Mouse (Mus musculus): ENCODE results near the gene Camkk2.
A peak's percentile ranks its signal among the peaks of the same experiment; 100 is the strongest.

Gene Camkk2

DNA sequence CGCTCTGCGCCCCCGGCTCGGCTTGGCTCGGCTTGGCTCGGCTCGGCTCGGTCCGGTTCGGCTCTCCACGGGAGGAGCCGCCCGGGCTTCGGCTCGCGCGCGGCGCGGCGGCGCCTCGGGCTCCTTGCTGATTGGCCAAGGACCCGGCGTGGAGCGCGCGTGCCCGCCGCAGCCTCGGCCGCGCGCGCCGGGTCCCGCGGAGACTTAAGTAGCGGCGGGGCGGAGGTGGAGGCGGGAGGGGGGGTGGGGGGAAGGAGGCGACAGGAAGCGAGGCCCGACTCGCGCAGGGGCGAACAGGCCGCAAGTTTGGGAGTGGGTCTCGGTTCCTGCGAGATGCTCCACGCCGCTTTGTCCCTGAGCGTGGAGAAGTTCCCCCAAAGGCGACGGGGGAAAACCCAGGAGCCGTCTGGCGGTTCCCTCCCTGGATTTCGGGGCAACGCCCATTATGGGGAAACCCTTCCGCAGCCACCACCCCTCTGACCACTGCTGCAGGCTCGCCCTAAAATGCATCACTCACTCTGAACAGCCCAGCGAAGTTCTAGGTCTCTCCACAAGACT is at the start of gene Camkk2:
TSS of gene Camkk2 (minus strand) at position 133 of the 558 bp plus-strand sequence.
- peak; percentile 80 for DNase-seq (ENCODE audit: low spot score)

DNA sequence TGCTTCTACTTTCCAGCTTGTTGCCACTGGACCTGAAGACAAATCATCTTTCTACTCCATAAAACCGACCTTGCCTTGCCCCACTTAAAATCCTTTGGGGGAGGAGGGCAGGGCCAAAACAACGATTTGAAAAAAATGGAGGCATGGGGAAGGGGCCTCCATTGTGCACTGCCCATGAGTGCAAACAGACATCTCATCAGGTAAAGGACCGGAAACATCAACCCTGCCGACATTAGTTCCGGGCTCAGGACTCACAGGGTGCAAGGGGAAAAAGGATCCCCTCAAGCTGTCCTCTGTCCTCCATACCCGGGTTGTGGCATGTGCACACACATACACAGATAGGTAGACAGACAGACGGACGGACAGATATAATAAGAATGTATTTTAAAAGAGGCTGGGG is 45.9 kb upstream of the Camkk2 start:
- no peak for DNase-seq (ENCODE audit: low spot score)

DNA sequence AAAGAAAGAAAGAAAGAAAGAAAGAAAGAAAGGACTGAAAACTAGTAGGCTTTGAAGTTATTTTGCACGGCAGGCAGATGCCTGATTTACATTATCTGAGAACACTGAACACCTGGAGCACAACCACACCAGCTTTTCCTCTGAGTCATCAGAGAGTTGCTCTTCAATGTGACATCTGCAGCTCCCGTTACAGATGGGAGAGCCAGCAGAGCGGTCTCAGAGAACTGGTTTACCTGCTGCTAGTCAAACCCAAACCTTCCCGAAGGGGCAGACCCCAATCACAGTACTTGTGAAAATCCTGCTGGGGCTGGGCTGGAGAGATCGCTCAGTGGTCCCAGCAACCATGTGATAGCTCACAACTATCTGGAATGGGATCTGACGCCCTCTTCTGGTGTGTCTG is 45.2 kb upstream of the Camkk2 start:
- no peak for DNase-seq (ENCODE audit: low spot score)

DNA sequence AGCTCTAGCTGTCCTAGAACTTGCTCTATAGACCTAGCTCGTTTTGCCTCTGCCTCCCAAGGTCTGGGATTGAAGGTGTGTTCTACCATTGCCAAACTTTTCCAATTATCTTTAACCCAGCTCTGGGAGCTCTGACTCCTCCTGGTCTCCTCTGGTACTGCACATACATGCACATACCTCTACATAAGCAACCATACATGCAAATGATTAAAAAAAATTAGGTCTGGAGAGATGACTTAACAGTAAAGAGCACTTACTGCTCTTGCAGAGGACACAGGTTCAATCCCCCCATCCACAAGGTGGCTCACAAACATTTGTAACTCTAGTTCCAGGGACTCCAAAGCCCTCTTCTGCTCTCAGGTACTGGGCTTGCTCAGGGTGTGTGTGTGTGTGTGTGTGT is 44.8 kb upstream of the Camkk2 start:
- no peak for DNase-seq (ENCODE audit: low spot score)

DNA sequence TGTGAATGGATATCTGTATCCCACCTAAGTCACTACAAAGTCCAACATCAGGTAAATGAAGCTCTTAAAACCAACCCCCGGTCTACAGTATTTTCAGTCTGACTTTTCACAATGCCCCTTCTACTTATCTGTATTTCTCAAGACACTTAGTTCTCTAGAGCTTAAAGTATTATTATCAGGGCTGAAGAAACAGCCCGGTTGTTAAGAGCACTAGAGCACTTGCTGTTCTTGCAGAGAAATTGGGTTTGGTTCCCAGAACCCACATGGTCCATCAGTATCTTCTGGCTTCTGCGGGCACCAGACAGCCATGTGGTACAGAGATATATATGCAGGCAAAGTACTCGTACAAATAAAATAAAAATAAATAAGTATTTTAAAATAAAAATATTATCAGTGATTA is 43.2 kb upstream of the Camkk2 start:
- DNase-seq (ENCODE audit: low spot score): no peak

DNA sequence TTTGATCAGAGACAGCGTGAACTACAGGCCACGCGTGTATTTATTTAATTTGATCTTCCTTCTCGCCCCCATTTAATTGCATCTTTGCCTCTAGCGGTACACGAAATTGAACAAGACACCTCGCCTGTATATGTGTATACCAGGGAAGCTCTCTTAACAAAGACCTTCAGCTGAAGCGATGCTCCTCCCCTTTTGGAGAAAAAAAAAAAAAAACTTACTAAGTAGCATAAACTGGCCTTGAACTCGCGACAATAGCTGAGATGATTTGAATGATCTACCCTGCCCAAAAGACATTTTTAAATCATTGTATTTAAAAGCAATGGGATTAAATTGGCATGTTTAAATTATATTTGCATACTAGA is 42.3 kb upstream of the Camkk2 start:
- DNase-seq (ENCODE audit: low spot score): no peak

DNA sequence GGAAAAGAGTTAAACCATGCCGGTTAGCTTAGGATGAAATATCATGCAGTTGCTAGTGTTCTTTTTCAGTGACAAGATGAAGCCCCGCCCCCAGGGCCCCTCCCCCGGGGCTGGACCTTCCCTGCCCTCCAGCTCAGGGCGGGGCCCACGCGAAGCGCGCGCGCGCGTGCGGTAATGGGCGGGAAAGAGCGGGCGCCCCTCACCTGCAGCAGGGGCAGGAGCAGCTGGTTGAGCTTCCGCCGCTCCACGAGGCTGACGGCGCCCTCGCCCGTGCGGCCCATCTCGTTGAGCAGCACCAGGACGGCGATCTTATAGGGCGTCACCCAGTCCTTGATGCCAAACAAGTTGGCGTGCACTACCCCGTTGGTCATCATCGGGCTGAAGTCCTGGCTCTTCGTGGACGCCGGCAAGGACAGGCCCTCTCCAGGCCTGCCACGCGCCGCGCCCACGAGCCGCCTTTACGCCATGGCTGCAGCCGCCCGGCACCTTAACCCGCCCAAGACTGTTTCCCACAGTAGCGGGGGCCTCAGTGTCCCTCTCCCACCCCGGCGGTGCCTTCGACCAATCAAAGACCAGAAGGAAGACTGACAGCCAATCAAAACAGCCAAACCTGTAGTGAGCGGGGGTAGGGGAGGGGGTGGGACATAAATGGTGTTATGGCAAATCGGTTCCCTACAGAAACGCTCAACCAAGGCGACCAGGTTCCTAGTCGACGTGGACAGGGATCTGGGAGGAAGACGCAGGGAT is 41.7 kb upstream of the Camkk2 start, which contains the start of gene Anapc5:
TSS of gene Anapc5 (minus strand) at position 563 of the 747 bp plus-strand sequence.
- peak; percentile 98 for DNase-seq (ENCODE audit: low spot score)

DNA sequence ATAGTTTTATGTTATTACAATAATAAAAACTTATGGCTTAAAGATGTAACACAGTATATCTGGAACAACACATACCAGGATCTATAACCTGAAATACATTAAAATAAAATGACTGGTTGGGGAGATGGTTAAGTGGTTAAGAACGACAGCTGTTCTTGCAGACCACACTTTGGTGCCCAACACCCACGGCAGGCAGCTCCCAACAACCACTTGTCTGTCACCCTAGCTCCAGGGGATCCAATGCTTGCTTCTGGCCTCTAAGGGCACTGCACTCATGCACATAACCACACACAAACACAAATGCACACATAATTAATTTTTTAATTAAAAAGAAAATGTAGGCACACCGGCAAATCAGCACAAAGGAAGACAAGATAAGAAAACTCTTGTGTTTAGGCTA is 33.5 kb upstream of the Camkk2 start:
- DNase-seq (ENCODE audit: low spot score): no peak

DNA sequence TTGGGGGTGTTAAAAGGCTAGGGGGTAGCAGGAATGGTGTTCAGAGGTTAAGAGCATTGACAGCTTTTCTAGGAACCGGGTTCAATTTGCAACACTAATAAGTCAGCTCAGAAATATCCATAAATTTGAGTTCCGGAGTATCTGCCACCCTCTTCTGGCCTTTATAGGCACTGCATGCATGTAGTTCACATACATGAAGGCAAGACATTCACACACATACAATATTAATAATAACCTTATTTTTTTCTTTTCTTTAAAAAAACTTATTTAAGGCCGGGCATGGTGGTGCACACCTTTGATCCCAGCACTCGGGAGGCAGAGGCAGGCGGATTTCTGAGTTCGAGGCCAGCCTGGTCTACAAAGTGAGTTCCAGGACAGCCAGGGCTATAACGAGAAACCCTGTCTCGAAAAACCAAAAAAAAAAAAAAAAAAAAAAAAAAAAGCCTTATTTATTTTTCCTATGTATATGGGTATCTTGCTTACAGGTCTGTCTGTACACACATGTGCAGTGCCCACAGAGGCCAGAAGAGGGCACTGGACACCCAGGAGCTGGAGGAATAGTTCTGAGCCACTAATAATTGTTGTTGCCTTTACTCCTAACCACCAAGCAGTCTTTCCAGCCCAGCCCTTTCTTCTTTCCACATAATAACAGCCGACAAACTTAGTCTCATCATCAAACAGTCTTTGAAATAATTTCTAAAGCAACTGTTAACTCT is 32.3 kb upstream of the Camkk2 start:
- peak; percentile 48 for DNase-seq (ENCODE audit: low spot score)

DNA sequence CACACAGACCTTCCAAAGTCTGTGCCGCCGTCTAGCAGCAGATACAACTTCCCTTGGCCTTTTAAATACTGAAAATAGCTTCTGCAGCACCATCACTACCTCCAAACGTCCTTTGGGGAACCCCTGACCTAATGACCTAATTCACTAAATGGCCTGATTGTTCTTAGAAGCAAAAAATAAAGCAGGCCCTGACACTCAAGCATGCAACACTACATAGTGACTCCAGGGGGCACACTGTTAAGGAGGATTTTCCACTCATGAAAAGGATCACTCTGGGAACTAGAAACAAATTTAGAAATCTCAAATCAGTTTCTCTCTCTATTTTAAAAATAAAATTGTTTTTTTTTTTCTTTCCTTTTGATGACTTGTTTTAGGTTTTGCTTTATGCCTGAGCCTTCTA is 26.3 kb upstream of the Camkk2 start:
- DNase-seq (ENCODE audit: low spot score): no peak

DNA sequence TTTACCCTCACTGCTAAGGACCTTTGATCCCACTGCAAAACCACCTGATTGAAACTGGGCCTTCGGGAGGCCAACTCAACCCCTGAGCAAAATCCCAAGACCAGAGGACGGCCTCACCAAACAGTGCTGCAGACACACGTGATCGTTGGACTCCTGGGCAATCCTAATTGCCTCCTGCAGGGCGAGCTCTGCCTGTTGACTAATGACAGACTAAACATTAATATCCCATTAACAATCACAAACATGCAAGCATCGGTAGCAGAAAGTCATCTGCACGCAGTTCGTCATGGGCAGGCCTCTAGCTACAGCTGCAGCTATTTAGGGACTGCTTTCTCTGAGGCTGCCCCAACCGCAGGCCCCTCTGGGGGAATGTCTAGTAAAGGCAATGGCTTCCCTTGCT is 23.5 kb upstream of the Camkk2 start:
- DNase-seq (ENCODE audit: low spot score): peak; percentile 77

DNA sequence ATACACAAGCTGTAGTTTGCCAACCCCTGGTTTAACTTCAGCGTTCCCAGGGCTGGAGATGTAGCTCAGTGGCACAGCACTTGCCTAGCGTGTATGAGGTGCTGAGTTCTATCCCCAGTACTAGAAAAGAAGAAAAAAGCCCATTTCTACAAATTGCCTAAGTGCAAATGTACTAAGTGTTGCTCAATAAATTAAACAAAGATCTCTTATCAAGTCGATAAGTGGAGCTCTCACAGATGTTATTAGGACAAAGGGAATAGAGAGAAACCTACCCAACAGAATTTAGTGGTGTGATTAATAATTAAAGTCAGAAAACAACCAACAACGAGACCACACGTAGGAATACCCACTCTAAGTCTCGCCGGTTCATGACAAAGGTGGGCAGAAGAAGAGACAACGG is 22.5 kb upstream of the Camkk2 start:
- no peak for DNase-seq (ENCODE audit: low spot score)

DNA sequence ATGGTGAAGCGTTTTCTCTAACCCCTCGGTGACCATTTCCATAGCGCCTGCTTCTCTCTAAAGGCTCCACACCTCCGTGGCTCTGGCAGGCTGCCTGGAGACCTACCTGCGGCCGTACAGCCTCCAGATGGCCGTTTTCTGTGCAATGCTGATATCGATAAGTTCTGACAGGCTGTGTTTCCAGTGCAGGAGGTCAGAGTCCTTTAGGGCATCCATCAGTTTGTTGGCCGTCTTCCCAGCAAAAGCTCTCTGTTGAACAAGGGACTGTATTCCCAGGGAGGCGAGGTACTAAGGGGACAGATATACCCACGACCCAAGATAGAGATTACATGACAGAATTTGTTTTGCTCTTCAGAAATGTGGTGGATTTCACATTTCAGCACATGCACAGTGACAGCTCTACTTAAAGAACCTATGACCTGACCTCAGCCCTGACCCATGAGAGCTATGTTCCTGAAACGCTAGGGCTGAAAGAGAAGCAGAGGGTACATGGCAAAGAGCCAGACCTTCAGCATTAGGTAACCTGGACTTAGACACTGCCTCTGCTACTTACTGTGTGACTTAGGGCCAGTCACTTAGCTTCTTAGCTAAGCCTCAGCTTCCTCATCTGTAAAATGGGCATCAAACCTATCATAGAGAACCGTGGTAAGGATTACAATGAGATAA is 21.3 kb upstream of the Camkk2 start:
- peak; percentile 73 for DNase-seq (ENCODE audit: low spot score)

DNA sequence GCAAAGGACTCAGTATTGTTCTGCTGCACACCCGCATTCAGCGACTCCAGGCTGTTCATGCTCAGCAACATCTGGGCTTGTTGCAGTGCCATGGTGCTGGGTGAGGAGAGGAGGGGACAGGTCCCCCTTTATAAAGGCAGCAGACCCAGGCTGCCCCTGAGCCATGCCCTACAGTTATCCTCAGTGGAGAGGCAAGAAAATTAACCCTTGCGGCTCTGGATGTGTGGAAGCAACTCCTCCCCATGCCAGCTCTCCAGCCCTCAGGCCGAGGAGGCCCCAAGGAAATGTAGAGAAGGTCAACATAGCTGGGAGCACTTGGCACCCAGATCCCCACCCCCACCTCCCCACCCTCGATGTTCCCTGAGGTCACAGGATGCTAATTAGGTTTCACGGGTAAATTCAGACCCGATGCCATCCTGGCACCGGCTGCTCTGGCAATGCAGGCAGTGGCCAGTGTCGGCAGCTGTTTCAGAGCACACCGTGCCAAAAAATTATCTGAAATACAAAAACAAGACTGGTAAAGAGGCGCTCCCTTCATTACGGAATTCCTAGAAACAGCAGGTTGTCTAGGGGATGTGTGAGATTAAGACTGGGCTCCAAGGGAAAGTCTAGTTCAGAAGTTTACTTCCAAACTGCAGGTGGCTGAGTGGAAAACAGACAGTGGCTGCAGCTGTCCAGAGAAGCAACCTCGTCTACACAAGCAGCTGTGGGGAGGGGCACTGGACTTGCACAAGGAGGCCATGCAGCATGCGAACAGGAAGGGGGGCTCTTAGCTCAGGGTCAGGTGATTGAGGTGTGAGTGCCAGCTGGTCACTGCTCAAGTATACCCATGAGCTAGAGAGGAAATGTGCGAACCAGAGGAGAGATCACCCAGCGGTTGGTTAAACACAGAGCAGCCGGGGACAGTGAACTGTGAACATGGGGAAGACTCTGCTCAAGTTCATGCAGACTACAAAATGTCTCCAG is 20.5 kb upstream of the Camkk2 start:
- no peak for DNase-seq (ENCODE audit: low spot score)

DNA sequence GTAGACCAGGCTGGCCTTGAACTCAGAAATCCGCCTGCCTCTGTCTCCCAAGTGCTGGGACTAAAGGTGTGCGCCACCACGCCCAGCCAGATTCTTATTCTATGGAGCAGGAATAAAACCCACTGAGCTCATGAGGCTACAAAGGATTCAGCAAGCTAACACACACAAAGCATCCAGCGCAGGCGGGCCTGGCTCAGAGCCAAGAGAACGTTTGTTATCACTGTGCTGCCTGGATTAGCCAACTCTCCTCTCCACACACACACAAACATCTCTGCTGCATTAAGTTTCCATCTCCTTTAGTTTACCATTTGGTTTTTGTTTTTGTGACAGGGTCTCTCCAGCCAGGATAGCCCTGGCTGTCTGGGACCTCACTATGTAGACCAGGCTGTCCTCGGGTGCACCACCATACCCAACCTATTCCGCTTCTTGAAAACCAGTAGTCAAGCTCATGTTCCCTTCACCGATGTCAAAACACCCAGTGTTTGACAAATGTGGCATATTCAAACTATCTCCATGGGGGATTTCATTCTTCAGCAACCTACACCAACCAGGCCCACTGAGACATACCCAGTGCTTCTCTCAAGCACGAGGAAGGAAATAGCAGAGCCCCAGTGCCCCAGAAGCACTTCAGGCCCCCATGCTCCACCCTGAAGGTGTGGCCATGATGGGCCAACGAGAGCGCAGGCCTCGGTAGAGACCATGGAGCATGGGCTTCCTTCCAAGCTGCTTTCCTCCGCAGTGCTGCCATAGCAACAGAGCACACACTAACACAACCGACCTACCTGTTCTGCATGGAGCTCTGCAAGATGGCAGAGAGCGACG is 19.6 kb upstream of the Camkk2 start:
- DNase-seq (ENCODE audit: low spot score): peak; percentile 85

DNA sequence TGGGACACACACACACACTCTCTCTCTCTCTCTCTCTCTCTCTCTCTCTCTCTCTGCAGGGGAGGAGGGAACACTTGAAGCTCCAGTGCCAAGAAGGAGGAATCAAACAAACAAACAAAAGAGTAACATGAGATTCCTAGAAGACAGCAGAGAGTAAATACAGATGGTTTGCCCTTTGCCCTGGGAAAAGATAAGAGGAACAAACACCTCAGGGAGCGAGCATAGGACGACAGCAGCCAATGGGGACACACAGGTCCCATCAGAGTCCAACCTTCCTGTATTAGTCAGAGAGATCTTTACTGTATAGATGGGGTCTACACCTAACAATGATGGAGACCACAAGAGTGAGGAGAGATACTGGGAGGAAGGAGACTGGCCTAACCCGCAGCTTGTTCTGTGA is 18.7 kb upstream of the Camkk2 start:
- peak; percentile 81 for DNase-seq (ENCODE audit: low spot score)

DNA sequence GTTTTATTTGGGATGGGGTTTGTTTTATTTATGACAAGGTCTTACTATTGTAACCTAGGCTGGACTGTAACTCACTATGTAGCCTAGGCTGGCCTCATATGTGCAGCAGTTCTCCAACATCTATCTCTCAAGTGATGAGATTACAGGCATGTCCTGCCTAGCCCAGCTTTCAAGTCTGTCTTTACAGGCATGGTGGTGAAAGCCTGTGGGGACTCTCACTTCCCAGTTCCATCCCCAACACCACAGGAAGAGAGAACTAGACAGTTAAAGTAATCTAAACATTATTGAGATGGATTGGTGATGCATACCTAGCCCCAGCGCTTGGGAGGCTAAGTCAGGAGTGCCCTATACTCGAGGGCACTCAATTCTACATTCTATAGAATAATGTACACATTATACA is 9.5 kb upstream of the Camkk2 start:
- no peak for DNase-seq (ENCODE audit: low spot score)

DNA sequence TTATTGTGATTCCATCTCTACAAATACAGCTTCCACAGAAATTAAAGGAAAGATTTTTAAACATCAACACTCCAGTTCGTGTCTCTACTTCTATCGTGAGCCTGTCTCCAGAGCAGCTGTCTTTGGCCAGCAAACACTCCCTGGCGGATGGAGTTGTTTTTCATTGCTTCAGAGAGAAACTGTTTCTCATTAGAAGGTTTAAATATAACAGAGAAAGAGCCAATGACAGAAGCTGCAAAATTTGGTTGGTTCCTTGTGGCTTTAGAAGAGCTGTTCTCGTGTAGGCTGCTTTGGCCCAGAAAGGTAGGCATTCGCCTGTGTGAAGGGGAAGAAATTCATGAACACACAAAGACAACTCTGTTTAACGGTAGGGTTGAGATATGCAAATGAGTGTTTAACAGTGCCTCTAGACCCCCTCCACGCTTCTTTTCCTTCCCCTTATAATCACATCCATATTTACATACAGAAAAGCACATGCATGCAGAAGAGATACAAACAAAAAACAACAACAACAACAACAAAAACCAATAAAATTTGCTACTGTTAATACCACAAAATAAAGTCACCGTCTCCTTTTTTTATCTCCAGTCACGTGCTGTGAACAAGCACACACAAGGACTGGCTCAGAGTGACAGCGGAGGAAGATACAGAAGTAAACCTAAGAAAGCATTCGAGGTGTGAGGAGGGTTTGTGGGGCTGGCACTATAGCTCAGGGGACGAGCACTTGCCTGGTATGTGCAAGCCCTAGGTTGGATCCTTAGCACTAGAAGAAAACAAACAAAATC is 7.0 kb upstream of the Camkk2 start:
- no peak for DNase-seq (ENCODE audit: low spot score)

DNA sequence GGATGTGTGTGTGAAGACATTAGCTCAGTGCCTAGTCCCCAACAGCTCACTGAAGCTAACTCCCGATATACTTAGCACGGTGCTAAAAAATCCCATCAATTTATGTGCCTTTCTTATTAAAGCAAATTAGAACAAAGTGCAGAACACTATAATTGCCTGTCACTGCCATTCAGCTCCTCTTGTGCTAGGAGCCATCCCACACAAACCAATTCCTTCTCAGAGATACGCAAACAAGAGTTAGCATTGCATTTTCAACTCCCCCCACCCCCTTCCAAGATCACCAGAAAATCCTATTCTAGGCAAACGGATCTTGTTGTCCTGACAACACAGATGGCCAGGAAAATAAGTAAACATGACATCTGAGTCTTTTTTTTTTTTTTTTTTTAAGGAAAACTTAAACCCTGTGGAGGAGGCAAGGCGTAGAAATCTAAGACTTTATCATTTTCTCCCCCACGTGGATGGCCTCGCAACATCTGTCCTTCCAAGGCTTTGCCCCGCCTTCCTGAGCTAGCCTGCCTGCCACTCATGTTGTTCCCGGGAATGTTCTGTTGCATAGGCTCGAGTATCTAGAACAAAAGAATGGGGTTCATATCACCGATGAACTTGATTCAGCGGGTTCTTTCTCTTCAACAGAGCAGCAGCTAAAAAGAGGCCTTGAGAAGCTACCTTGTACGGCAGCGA is 4.7 kb upstream of the Camkk2 start:
- DNase-seq (ENCODE audit: low spot score): no peak

Data from yolk sac, embryonic 10.5 days (tissue).